23 mouse cellular contexts compared by ENCODE assay signal in genomic region chr1:57059216-57059615, GRCm38 (mm10).
DNase-seq lines count a peak whose midpoint lies in the region; ATAC-seq and TF ChIP-seq lines count a peak whose summit lies in the region.
"Had no signal": no experiment of that assay in that cellular context is flagged by ENCODE, and none has a peak within 500 bp of the region (broad histone marks: within the 10 kb centered on the region; RNA-seq: fewer than 3 reads in every experiment).

No protein-coding gene starts in this region.

- DNase-seq in embryonic facial prominence, embryonic 11.5 days (ENCODE audit: low spot score): peak; percentile 26
- DNase-seq in embryonic facial prominence, embryonic 10.5 days (ENCODE audit: low spot score): no peak
- DNase-seq in midbrain, embryonic 11.5 days (ENCODE audit: low spot score, missing footprints): peak; percentile 84
- DNase-seq in midbrain, postnatal 0 days (ENCODE audit: low spot score): no peak
- peak; percentile 26 for DNase-seq in retina, embryonic 14.5 days (ENCODE audit: low spot score)
- no peak for DNase-seq in retina, postnatal 1 day
- no peak for DNase-seq in kidney, adult 9 months
- DNase-seq: adrenal gland, adult 2 months; adrenal gland, postnatal 10 days; adrenal gland, postnatal 25 days; B cell, adult 2 months; cerebellum, adult 11-12 months; cerebellum, adult 2 months; cerebellum, adult 9-10 months; cerebellum, postnatal 10 days; cerebellum, postnatal 25 days had no signal

- H3K27ac ChIP-seq in embryonic facial prominence, embryonic 11.5 days (replicated peaks; ENCODE audit: low read depth, low read length): no peak overlapping the region
- no peak overlapping the region for H3K27ac ChIP-seq in embryonic facial prominence, embryonic 10.5 days (replicated peaks)
- no peak overlapping the region for H3K27ac ChIP-seq in midbrain, embryonic 11.5 days (ENCODE audit: low read depth, low read length)
- H3K27ac ChIP-seq in midbrain, postnatal 0 days (ENCODE audit: low read depth, low read length): no peak overlapping the region
- H3K27ac ChIP-seq: embryonic facial prominence, embryonic 12.5 days; forebrain, embryonic 12.5 days had no signal

- H3K4me3 ChIP-seq in embryonic facial prominence, embryonic 11.5 days (ENCODE audit: low read depth, low read length): no peak overlapping the region
- no peak overlapping the region for H3K4me3 ChIP-seq in embryonic facial prominence, embryonic 10.5 days
- no peak overlapping the region for H3K4me3 ChIP-seq in midbrain, embryonic 11.5 days (ENCODE audit: low read depth, low read length)
- H3K4me3 ChIP-seq in midbrain, postnatal 0 days (ENCODE audit: low read depth, low read length): no peak overlapping the region
- H3K4me3 ChIP-seq: embryonic facial prominence, embryonic 12.5 days; forebrain, embryonic 12.5 days had no signal

- H3K27me3 ChIP-seq in embryonic facial prominence, embryonic 11.5 days (ENCODE audit: control insufficient read depth, insufficient read depth, low read length): no peaks in the 10 kb centered on the region
- H3K27me3 ChIP-seq in embryonic facial prominence, embryonic 10.5 days (replicated peaks; ENCODE audit: low read depth, poor library complexity, severe bottlenecking): no peaks in the 10 kb centered on the region
- peaks cover 20% of the 10 kb centered on the region for H3K27me3 ChIP-seq in midbrain, embryonic 11.5 days (ENCODE audit: control insufficient read depth, insufficient read depth, low read length)
- no peaks in the 10 kb centered on the region; the same call in 1 of the 2 replicates for H3K27me3 ChIP-seq in midbrain, postnatal 0 days (ENCODE audit: insufficient read depth, low read length)
- H3K27me3 ChIP-seq: CH12.LX; embryonic facial prominence, embryonic 12.5 days; forebrain, embryonic 12.5 days had no signal

- no peak overlapping the region for H3K4me2 ChIP-seq in embryonic facial prominence, embryonic 11.5 days (ENCODE audit: low read depth, low read length)
- H3K4me2 ChIP-seq in midbrain, embryonic 11.5 days: no peak overlapping the region
- H3K4me2 ChIP-seq in midbrain, postnatal 0 days (ENCODE audit: low read depth, low read length, poor library complexity, severe bottlenecking): no peak overlapping the region
- H3K4me2 ChIP-seq: embryonic facial prominence, embryonic 12.5 days; forebrain, embryonic 12.5 days had no signal

- H3K9ac ChIP-seq in embryonic facial prominence, embryonic 11.5 days (replicated peaks; ENCODE audit: low read length): no peak overlapping the region
- no peak overlapping the region for H3K9ac ChIP-seq in midbrain, embryonic 11.5 days (ENCODE audit: low read length)
- H3K9ac ChIP-seq in midbrain, postnatal 0 days (replicated peaks; ENCODE audit: low read length, poor library complexity, severe bottlenecking): no peak overlapping the region
- H3K9ac ChIP-seq: embryonic facial prominence, embryonic 12.5 days; forebrain, embryonic 12.5 days had no signal

- no peak for TF ChIP-seq CTCF in midbrain, postnatal 0 days (IDR thresholded peaks at IDR 0.05)

- ATAC-seq in embryonic facial prominence, embryonic 11.5 days (replicated peaks; ENCODE audit: insufficient number of reproducible peaks, low FRiP score, low TSS enrichment, low read depth): no peak
- ATAC-seq in midbrain, embryonic 11.5 days (ENCODE audit: low FRiP score): no peak
- no peak for ATAC-seq in midbrain, postnatal 0 days (ENCODE audit: low FRiP score)
- ATAC-seq: CD4-positive, CD25-positive, alpha-beta regulatory T cell, adult 4 months; forebrain, embryonic 14.5 days; forebrain, embryonic 16.5 days had no signal

- 43% methylated on average over 3 of the region's 3 CpGs for WGBS in embryonic facial prominence, embryonic 11.5 days
- WGBS in embryonic facial prominence, embryonic 10.5 days: 43% methylated on average over 3 of the region's 3 CpGs
- 32% methylated on average over 3 of the region's 3 CpGs for WGBS in midbrain, embryonic 11.5 days
- WGBS in midbrain, postnatal 0 days: 23% methylated on average over 3 of the region's 3 CpGs

- H3K4me1 ChIP-seq in embryonic facial prominence, embryonic 11.5 days (ENCODE audit: control insufficient read depth, insufficient read depth, low read length): no peaks in the 10 kb centered on the region
- peaks cover 13% of the 10 kb centered on the region; the same call in 1 of the 2 replicates for H3K4me1 ChIP-seq in embryonic facial prominence, embryonic 10.5 days
- peaks cover 6% of the 10 kb centered on the region for H3K4me1 ChIP-seq in midbrain, embryonic 11.5 days (ENCODE audit: control insufficient read depth, insufficient read depth, low read length)
- no peaks in the 10 kb centered on the region for H3K4me1 ChIP-seq in midbrain, postnatal 0 days (ENCODE audit: insufficient read depth, low read length)

- no peaks in the 10 kb centered on the region for H3K9me3 ChIP-seq in embryonic facial prominence, embryonic 11.5 days (replicated peaks; ENCODE audit: control insufficient read depth, low read length)
- H3K9me3 ChIP-seq in embryonic facial prominence, embryonic 10.5 days: no peaks in the 10 kb centered on the region
- H3K9me3 ChIP-seq in midbrain, embryonic 11.5 days (ENCODE audit: control insufficient read depth, low read length): no peaks in the 10 kb centered on the region
- no peaks in the 10 kb centered on the region for H3K9me3 ChIP-seq in midbrain, postnatal 0 days (ENCODE audit: low read length)
- H3K9me3 ChIP-seq: embryonic facial prominence, embryonic 12.5 days; forebrain, embryonic 12.5 days had no signal

- H3K36me3 ChIP-seq in embryonic facial prominence, embryonic 11.5 days (replicated peaks; ENCODE audit: control insufficient read depth, insufficient read depth, low read depth, low read length): no peaks in the 10 kb centered on the region
- H3K36me3 ChIP-seq in embryonic facial prominence, embryonic 10.5 days (replicated peaks): no peaks in the 10 kb centered on the region
- no peaks in the 10 kb centered on the region for H3K36me3 ChIP-seq in midbrain, embryonic 11.5 days (ENCODE audit: control insufficient read depth, insufficient read depth, low read length)
- H3K36me3 ChIP-seq in midbrain, postnatal 0 days (ENCODE audit: insufficient read depth, low read length): no peaks in the 10 kb centered on the region
- H3K36me3 ChIP-seq: embryonic facial prominence, embryonic 12.5 days; forebrain, embryonic 12.5 days; G1E had no signal

Comparison
In these comparisons a context has a peak if more than half of its experiments do, and no peak if none do; other contexts are left out.
1. DNase-seq: peak in embryonic facial prominence, embryonic 11.5 days (single experiment), midbrain, embryonic 11.5 days (single experiment) and retina, embryonic 14.5 days (single experiment); none in embryonic facial prominence, embryonic 10.5 days (single experiment), midbrain, postnatal 0 days (single experiment), retina, postnatal 1 day (single experiment) and kidney, adult 9 months (single experiment).